Mouse (Mus musculus) layer of hippocampus, adult 2 months (tissue): ENCODE measurements around the gene Itm2a. TPM values are rescaled to one million over a fixed set of nuclear protein-coding genes. Genes with fewer than 3 reads are reported as not detected.

Experiments
- DNase-seq, 2 experiments: peaks; one replicate each; pipeline ENCODE4 v3.0.0; 2022; ENCODE audit warnings: low spot score in 2 of 2
- H3K27ac ChIP-seq: fragments of 200-600 bp; 2 replicates; pipeline ENCODE4 v1.8.1; 2022
- H3K4me3 ChIP-seq: fragments of 200-600 bp; 2 replicates; pipeline ENCODE4 v1.8.1; 2022; ENCODE audit warnings: mild to moderate bottlenecking
- CTCF ChIP-seq: fragments of 200-600 bp; conservative IDR thresholded peaks from 2 replicates; pipeline ENCODE4 v1.8.1; 2022; ENCODE audit warnings: antibody characterized with exemption, mild to moderate bottlenecking, moderate library complexity
- long read RNA-seq, 2 experiments: library from polyadenylated mRNA; stranded (forward); transcript quantifications; one replicate each; pipeline ENCODE4 v2.0.0; 2021; ENCODE audit warnings: borderline mapping rate in 2 of 2
- total RNA-seq, 2 experiments: library from RNA; stranded (reverse); gene quantifications; 2 replicates each; pipeline ENCODE4 v1.2.3; 2021

Gene Itm2a
- 10 to 100 TPM; 36.5 to 43.4 TPM for total RNA-seq
- long read RNA-seq, experiment 1, transcript Itm2a-201 (6 exons, 1,744 nt) = major isoform, 62 of 65 reads
- long read RNA-seq, experiment 1, partial matches to known transcripts = 1 of 65 reads
- long read RNA-seq, experiment 1, other reads (novel, unspliced or antisense) = 2 of 65 reads
- long read RNA-seq, experiment 2, transcript Itm2a-201 (6 exons, 1,744 nt) = major isoform, 62 of 68 reads
- long read RNA-seq, experiment 2, partial matches to known transcripts = 3 of 68 reads
- long read RNA-seq, experiment 2, other reads (novel, unspliced or antisense) = 3 of 68 reads

DNA sequence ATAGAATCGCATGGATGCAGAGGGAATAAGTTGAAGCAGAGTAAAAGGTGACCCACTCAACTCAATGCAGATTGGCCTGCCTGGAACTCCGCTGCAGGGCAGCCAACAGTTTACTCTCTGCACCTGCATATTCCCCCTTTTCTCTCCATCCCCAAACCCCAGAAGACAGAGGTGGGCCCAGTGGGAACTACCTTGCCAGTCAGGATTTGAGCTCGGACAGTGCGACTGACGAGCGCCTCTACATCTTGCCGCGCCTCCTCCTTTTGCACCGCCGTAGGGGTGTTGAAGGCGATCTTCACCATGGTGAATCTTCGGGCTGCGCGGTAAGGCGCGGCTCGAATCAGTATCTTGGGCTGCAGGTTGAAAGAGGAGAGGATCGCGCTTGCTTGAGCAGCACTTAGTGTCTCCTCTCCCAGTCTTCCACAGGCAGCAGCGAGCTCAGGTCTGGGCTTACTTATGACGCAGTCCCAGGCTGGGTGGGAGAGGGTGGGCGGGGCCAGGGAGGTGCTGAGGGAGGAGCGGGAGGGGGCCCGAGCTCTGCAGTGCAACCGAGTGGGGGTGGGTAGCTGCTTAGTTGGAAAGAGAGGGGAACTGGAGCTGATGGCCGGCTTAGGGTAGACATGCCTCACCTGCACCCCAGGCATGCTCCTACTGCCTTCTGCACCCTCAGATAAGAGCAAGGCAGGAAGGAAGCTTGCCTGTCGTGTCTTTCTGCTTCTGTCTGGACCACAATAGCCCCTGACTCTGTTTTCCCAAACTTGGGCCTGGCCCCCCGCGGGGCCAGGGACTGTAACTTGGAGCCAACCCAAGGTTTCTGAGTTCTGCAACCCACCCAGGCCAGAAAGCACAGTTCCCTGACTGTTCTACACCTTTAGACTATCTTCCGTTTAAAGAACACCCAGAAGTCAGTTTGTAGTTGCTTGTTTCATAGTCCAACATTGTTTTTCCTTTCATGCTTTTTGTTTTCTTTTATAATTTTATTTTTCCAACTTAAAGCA lies at the start of gene Itm2a:
Itm2a (minus strand) TSS at position 462 of the 998 bp plus-strand sequence.
- Histone ChIP-seq H3K27ac (peak within 1 kb of the TSS; percentile 55; the same call in 1 of the 2 replicates), H3K4me3 (peak within 1 kb of the TSS; percentile 62)
- peak in 1 of 2 experiments; percentile 8 for DNase-seq
- TF ChIP-seq CTCF = no peak

DNA sequence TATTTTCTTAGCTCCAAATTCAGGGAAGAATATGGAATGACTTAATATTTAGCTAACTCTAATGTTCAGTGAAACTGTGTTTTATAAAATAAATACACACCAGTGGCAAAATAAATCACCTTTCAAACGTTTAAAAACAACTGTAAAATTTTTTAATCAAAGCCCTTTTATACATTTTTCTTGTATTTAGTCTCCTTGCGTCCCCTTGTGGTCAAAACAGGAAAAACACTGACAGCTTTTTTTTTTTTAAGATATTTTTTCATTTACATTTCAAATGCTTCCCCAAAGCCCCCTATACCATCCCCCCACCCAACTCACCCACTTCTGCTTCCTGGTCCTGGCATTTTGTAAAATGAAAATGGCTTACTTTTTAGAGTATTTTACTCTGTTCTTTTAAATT lies 32.7 kb upstream of the Itm2a start:
- TF ChIP-seq CTCF = peak; percentile 86
- no peak overlapping the region for H3K4me3 ChIP-seq

DNA sequence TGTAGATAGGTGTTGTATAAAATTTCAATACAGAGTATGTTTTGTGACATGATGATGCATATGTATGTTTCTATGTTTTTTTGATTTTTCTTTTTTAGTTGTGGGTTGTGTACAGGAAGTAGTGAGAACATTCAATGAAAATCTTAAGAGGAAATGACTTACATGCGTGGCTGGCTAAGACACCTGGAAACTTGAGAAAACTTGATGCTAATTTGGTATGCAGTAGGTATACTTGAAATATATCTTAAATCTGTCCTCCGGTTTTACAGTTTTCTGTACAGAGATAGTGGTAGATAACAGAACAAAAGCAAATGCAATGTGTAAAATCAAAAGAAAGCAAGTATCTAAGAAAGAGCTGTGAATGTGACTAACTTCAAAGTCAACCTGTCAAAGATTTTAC lies 18.1 kb upstream of the Itm2a start:
- no peak for TF ChIP-seq CTCF
- DNase-seq = no peak
- Histone ChIP-seq H3K27ac (no peak overlapping the region), H3K4me3 (no peak overlapping the region)

More for the DNA sequence above, 32.7 kb upstream of the Itm2a start:
- H3K27ac ChIP-seq = no peak overlapping the region
- DNase-seq = no peak

DNA sequence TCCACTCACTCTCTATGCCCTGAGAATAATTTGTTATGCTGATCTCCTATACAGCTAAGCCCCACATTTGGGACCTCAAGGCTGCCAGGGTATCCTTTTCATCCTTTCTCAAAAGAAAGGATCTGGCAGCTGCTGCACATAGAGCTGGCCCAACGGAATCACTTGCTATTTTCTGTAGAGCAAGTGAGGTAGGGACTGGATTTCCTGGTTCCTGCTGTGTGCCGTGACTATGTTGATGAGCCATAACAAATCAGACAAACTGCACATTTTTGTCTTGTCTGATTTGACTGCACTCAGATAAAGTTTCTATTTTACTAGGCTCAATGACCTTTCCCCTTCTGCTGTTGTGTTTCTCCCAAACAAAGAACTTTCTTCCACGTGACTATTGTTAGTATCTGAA lies 14.2 kb upstream of the Itm2a start:
- Histone ChIP-seq H3K27ac (no peak overlapping the region), H3K4me3 (no peak overlapping the region)
- no peak for TF ChIP-seq CTCF
- DNase-seq = no peak

DNA sequence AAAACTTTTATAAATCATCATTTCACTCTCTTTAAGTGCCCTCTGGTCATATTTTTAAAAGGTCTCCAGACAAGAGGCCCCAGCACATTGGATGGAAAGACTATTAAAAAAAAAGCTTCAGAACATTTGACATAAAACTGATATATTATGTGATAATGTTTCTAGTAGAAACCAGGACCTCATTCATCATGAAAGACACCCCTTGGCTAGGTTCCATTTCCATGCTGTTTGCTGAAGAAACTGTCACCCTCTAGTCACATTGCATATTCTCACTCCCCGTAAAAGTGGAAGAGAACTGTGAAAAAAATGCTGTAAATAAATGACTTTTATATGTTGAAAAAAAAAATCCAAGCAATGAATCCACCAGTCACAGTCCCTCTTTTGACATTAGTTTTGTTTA lies 12.8 kb upstream of the Itm2a start:
- H3K4me3 ChIP-seq = no peak overlapping the region
- TF ChIP-seq CTCF = no peak
- DNase-seq = no peak
- H3K27ac ChIP-seq = no peak overlapping the region

DNA sequence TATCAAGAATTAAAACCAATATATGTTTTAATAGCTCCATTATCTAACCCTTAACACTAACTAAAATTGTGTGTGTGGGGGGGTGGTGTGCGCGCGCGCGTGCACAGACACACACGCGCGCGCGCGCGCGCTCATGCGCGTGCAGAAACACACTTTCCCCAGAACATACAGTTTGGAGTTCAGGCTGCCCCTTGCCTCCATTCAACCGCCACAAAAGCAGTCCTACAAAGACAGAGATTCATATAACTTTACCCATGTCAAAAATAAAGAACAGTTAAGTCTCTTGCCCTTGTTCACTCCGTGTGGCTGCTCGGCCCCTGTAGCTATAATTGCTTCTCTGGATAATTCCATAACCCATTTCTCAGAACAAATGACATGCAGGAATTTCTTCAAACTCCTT lies 695 bp downstream of the Itm2a start:
- peak overlapping the region; percentile 55; the same call in 1 of the 2 replicates for H3K27ac ChIP-seq
- no peak for TF ChIP-seq CTCF
- H3K4me3 ChIP-seq = peak overlapping the region; percentile 62
- DNase-seq = no peak

DNA sequence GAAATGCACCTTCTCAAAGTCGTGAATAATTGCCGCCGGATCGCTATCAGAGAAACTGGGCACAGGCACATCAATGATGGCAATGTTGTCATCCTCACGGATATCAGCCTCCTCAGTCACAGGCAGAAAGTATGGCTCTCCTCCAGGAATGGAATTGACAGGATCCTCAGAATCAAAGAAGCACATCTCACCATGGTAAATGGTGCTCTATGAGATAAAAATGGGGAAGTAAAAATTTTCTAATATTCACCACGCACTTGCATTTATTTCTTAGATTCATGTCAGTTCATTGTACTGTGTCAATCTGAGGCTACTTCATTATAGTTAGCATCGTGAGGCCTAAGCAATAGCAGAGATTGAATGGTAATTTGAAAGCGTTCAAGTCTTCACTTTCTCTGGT lies 4.1 kb downstream of the Itm2a start:
- no peak overlapping the region for H3K27ac ChIP-seq
- no peak for TF ChIP-seq CTCF
- no peak for DNase-seq

DNA sequence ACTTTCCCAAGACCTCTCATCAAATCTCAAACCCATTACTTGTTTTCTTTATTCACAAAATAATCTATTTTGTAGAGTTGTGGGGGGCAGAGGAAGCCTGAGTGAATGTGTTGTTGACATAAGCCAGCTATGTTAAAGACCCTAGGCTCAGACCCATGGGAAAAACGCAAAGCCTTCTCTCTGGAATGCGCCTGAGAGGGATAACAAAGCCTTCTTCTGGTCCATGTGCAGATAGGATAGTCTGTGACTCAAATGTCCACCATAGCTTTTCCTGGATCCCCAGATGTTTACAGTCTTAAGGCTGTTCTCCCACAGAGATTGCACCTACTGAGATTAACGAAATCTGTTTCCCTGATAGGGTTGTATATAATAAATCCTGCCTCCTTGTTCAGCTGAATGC lies 9.9 kb downstream of the Itm2a start:
- no peak for DNase-seq
- TF ChIP-seq CTCF = no peak
- H3K27ac ChIP-seq = no peak overlapping the region
- no peak overlapping the region for H3K4me3 ChIP-seq

More for the DNA sequence above, 4.1 kb downstream of the Itm2a start:
- H3K4me3 ChIP-seq = no peak overlapping the region

DNA sequence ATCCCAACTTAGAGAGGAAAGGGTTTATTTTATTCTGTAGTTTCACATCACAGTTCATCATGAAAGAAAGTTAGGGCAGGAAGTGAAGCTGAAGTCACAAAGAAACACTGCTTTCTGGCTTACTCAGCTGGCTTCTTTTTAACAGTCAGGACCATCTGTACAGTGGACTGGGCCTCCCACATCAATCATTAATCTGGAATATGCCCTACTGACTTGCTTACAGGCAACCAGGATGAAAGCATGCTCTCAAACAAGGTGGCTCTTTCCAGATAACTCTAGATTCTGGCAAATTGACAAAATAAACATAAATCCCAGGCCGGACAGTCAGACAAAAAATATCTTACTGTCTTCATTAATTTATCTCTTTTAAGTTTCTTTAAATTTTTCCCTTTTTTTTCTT lies 27.8 kb downstream of the Itm2a start:
- Histone ChIP-seq H3K4me3 (no peak overlapping the region), H3K27ac (no peak overlapping the region)
- DNase-seq = no peak
- no peak for TF ChIP-seq CTCF

Other genes with a start within 250 kb of the Itm2a start
- not detected for gene Gpr174, start 147.5 kb downstream of the Itm2a start, total RNA-seq